Mouse (Mus musculus) right cerebral cortex, postnatal 25 days (tissue): ENCODE measurements around the gene Syn3.

Experiments used
- DNase-seq: peaks from one replicate; pipeline ENCODE4 v3.0.0; 2022

The Syn3 gene

DNA sequence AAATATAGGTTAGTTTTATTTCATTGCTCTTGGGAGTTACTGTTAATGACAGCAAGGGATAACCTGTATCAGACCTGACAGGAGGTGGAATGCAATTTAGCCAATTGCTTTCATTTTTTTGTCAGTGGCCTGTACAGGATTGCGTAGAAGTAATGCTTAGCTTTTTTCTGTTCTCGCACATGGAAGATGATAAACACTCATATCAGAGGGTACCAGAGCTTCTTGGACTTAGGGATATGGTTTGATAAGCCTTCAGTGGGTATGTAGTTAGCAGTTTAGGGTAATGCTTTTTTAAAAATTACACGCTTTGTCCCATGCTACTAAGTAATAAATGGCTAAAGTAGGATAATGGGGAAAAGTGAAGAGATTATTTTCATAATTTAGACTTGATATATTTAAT lies 472.3 kb downstream of the Syn3 start:
- DNase-seq: no peak

DNA sequence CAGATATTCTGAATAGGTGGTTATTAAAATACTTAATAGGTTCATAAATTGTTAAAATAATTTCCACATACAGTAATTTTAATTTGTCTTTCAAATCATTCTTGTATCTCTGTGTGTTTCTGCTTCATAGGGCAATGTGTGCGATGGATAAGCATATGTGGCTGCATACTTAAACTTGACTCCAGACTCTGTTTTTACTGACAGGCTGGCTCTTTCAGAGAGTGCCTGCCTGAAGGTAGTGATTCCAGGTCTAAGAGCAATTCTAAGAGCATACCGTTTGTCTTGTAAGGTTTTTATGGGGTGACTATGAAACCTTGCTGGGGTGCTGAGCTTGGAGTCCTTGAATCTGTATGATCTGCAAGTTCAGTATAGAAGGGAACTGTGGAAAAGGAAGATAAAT lies 472.8 kb downstream of the Syn3 start:
- no peak for DNase-seq

- no peak for DNase-seq
Observed at GRCm38 (mm10) chr10:86023149-86023548, 475.5 kb downstream of the Syn3 start.

- no peak for DNase-seq
Observed at GRCm38 (mm10) chr10:86022474-86022816, 476.3 kb downstream of the Syn3 start.

- DNase-seq: peak; percentile 87
Observed at GRCm38 (mm10) chr10:86021749-86022473, 476.8 kb downstream of the Syn3 start, which contains the start of gene Fbxo7. TSS of gene Fbxo7 (plus strand) at chr10:86021972.

DNA sequence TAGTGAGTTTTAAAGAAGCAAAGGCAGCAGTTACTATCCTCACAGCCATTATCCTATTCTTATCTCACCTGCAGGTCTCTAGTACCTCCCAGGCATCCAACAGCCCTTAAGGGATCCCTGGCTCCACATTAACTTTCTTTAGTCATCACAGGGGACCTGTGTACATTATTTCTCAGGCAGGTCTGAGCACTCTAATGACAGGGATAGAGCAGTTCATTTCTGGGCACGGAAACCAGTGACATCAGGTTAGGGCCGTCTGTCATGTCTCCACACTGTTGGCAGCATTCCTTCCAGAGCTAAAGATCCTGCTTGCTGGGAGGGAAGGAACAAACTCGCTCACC lies 477.3 kb downstream of the Syn3 start:
- DNase-seq: no peak

DNA sequence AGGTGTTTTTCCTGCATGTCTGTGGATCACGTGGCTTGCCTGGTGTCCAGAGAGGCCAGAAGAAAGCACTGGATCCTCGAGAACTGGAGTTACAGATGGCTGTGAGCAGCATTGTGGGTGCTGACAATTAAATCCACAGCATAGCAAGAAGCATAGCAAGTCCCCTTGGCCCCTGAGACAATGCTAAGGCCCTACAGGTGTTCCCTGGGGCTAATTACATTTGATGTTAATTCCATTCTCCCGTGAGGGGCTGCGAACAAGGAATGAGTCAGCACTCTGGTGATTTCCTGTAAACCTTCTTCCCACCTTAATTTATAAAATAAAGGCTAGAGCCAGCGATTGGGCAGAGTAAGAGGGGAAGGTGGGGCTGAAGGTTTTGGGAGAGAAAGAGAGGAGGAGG lies 479.9 kb downstream of the Syn3 start:
- DNase-seq: no peak

GRCm38 (mm10) chr10:86017781-86018180 lies 480.9 kb downstream of the Syn3 start:
- no peak for DNase-seq

GRCm38 (mm10) chr10:86011781-86012180 lies 486.9 kb downstream of the Syn3 start, which contains the start of gene Bpifc:
TSS of gene Bpifc (minus strand) at chr10:86011895.
- DNase-seq: no peak

- no peak for DNase-seq
Observed at GRCm38 (mm10) chr10:86011172-86011571, 487.5 kb downstream of the Syn3 start.

- DNase-seq: no peak
Observed at GRCm38 (mm10) chr10:86010636-86011035, 488.1 kb downstream of the Syn3 start.

- no peak for DNase-seq
Observed at GRCm38 (mm10) chr10:86009688-86010087, 489.0 kb downstream of the Syn3 start.

DNA sequence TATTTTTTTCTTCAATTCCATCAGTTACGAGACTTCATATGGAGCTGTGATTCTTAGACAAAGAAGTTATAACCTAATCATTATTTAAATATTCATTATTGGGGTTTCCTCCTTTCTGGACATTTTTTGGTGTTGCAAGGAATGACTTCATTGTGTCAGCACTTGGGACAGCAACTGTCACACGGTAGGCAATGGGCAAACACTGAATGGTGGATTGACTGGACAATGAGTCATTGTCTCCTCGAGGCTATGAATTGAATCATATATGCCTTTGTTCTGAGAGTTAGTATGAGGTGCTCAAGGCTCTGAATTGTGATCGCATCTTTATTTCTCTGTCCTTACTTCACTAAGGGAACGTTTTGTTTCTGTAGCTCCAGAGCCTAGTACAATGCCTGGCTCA lies 492.2 kb downstream of the Syn3 start:
- no peak for DNase-seq
